Mouse (Mus musculus) embryonic facial prominence, embryonic 12.5 days (tissue): ENCODE measurements around the gene Arhgap23. TPM values are rescaled to one million over a fixed set of nuclear protein-coding genes. Genes with fewer than 3 reads are reported as not detected.

ENCODE experiments used
- ATAC-seq: fragments of 200-750 bp; cut with Nextera tagmentation; 2 replicates; pipeline ENCODE4 v1.8.0; 2017; ENCODE audit not compliant: insufficient number of reproducible peaks, insufficient read depth, low FRiP score, low TSS enrichment
- H3K27ac ChIP-seq: fragments of 300-500 bp; sonication (generic); 2 replicates; pipeline ENCODE4 v1.5.1; 2016; ENCODE audit warnings: mild to moderate bottlenecking
- H3K27me3 ChIP-seq: fragments of 300-500 bp; sonication (generic); 2 replicates; pipeline ENCODE4 v1.6.1; 2016; ENCODE audit warnings: mild to moderate bottlenecking, moderate library complexity
- H3K36me3 ChIP-seq: fragments of 300-500 bp; sonication (generic); 2 replicates; pipeline ENCODE4 v1.6.1; 2016; ENCODE audit warnings: mild to moderate bottlenecking
- H3K4me1 ChIP-seq: fragments of 300-500 bp; sonication (generic); 2 replicates; pipeline ENCODE4 v1.6.1; 2016
- H3K4me2 ChIP-seq: fragments of 300-500 bp; sonication (generic); replicated peaks from 2 replicates; pipeline ENCODE4 v1.6.1; 2016; ENCODE audit warnings: mild to moderate bottlenecking, moderate library complexity
- H3K4me3 ChIP-seq: fragments of 300-500 bp; sonication (generic); 2 replicates; pipeline ENCODE4 v1.5.1; 2016; ENCODE audit warnings: mild to moderate bottlenecking
- H3K9ac ChIP-seq: fragments of 300-500 bp; sonication (generic); 2 replicates; pipeline ENCODE4 v1.6.1; 2016; ENCODE audit warnings: mild to moderate bottlenecking, moderate library complexity
- H3K9me3 ChIP-seq: fragments of 300-500 bp; sonication (generic); 2 replicates; pipeline ENCODE4 v1.6.1; 2016; ENCODE audit warnings: mild to moderate bottlenecking, moderate library complexity
- WGBS: fragments of 180-500 bp; shearing (Covaris S2); methylation state at CpG from one replicate; pipeline ENCODE4 v1.1.7; 2016; 5-methylcytosine and 5-hydroxymethylcytosine counted together
- polyA plus RNA-seq: library from polyadenylated mRNA; unstranded; fragments of >200 nt; fragmentation: Nextera tagmentation; extraction: Ambion mirVana; gene quantifications from 2 replicates; pipeline ENCODE4 v1.2.1, GENCODE M21; 2016

Arhgap23 gene
- polyA plus RNA-seq, 1 experiment from 2014 or later: 10.1 TPM

- H3K4me2 ChIP-seq: peak within 1 kb of the TSS; percentile 59
Measured at GRCm38 (mm10) chr11:97499865-97500719, 84.8 kb downstream of the Arhgap23 start, which contains the start of gene 4933428G20Rik. 4933428G20Rik (minus strand) TSS chr11:97500340.

GRCm38 (mm10) chr11:97500720-97501448 is 85.6 kb downstream of the Arhgap23 start:
- Histone ChIP-seq H3K27ac (no peak overlapping the region), H3K27me3 (peaks cover 50% of the 10 kb centered on the region), H3K36me3 (peaks cover 16% of the 10 kb centered on the region), H3K9ac (peak overlapping the region; percentile 31; the same call in 1 of the 2 replicates), H3K9me3 (no peaks in the 10 kb centered on the region), H3K4me3 (peak overlapping the region; percentile 34), H3K4me1 (peaks cover 13% of the 10 kb centered on the region), H3K4me2 (peak overlapping the region; percentile 59)
- 10% methylated on average over 51 of the region's 51 CpGs for WGBS
- 0 out of 2 replicates have a peak, but pooled peaks have one; percentile 23 for ATAC-seq

More at GRCm38 (mm10) chr11:97499865-97500719, 84.8 kb downstream of the Arhgap23 start, which contains the start of gene 4933428G20Rik:
- peaks cover 20% of the 10 kb centered on the region for H3K36me3 ChIP-seq
- 0 out of 2 replicates have a peak, but pooled peaks have one; percentile 36 for ATAC-seq
- peak within 1 kb of the TSS; percentile 34 for H3K4me3 ChIP-seq
- H3K27ac ChIP-seq: no peak within 1 kb of the TSS
- 11% methylated on average over 77 of the region's 88 CpGs for WGBS
- peak within 1 kb of the TSS; percentile 31 for H3K9ac ChIP-seq
- peaks cover 50% of the 10 kb centered on the region for H3K27me3 ChIP-seq
- H3K9me3 ChIP-seq: no peaks in the 10 kb centered on the region
- H3K4me1 ChIP-seq: peaks cover 13% of the 10 kb centered on the region

GRCm38 (mm10) chr11:97502383-97502782 is 87.0 kb downstream of the Arhgap23 start:
- H3K9ac ChIP-seq: no peak overlapping the region
- ATAC-seq: peak; percentile 26; the same call in 1 of the 2 replicates
- H3K27me3 ChIP-seq: peaks cover 46% of the 10 kb centered on the region
- H3K9me3 ChIP-seq: no peaks in the 10 kb centered on the region
- no peak overlapping the region for H3K4me2 ChIP-seq
- 39% methylated on average over 9 of the region's 9 CpGs for WGBS
- peaks cover 10% of the 10 kb centered on the region for H3K36me3 ChIP-seq
- H3K4me3 ChIP-seq: no peak overlapping the region
- H3K27ac ChIP-seq: no peak overlapping the region
- H3K4me1 ChIP-seq: peaks cover 13% of the 10 kb centered on the region

GRCm38 (mm10) chr11:97502846-97503245 is 87.5 kb downstream of the Arhgap23 start:
- Histone ChIP-seq H3K4me1 (peaks cover 13% of the 10 kb centered on the region), H3K9me3 (no peaks in the 10 kb centered on the region), H3K27ac (no peak overlapping the region), H3K4me3 (no peak overlapping the region), H3K27me3 (peaks cover 42% of the 10 kb centered on the region), H3K4me2 (no peak overlapping the region), H3K9ac (no peak overlapping the region), H3K36me3 (peaks cover 6% of the 10 kb centered on the region; the same call in 1 of the 2 replicates)
- no peak for ATAC-seq
- 73% methylated on average over 4 of the region's 4 CpGs for WGBS

- Histone ChIP-seq H3K4me1 (peaks cover 14% of the 10 kb centered on the region), H3K9me3 (no peaks in the 10 kb centered on the region), H3K4me3 (no peak overlapping the region), H3K36me3 (0 out of 2 replicates have a peak, but pooled peaks cover 3% of the 10 kb centered on the region), H3K27ac (no peak overlapping the region), H3K27me3 (peaks cover 18% of the 10 kb centered on the region), H3K9ac (no peak overlapping the region), H3K4me2 (no peak overlapping the region)
- 85% methylated on average over 4 of the region's 4 CpGs for WGBS
- ATAC-seq: no peak
Measured at GRCm38 (mm10) chr11:97505784-97506183, 90.5 kb downstream of the Arhgap23 start.

DNA sequence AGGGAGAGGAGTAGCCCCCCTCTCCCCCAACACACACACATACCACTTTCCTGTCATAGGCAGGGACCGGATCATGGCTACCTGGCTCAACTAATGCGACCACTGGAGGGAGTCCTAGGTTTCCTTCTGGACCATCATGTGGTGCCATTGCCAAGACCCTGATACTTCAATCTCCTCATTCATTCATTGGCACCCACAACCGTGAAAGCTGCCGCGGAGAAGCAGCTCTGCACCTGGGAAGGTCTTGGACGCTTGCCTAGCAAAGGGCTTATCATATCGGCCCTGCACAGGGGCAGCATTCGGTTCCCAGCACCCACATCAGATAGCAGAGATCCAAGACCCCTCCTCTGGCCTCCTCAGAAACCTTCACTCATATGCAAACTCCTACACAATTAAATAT is 91.0 kb downstream of the Arhgap23 start:
- H3K9ac ChIP-seq: no peak overlapping the region
- peaks cover 11% of the 10 kb centered on the region; the same call in 1 of the 2 replicates for H3K4me1 ChIP-seq
- H3K9me3 ChIP-seq: no peaks in the 10 kb centered on the region
- H3K27ac ChIP-seq: no peak overlapping the region
- H3K4me3 ChIP-seq: no peak overlapping the region
- H3K36me3 ChIP-seq: no peaks in the 10 kb centered on the region
- no peak overlapping the region for H3K4me2 ChIP-seq
- H3K27me3 ChIP-seq: peaks cover 13% of the 10 kb centered on the region
- ATAC-seq: no peak
- WGBS: 55% methylated on average over 8 of the region's 8 CpGs

GRCm38 (mm10) chr11:97508198-97508597 is 92.9 kb downstream of the Arhgap23 start:
- Histone ChIP-seq H3K4me1 (0 out of 2 replicates have a peak, but pooled peaks cover 11% of the 10 kb centered on the region), H3K9ac (no peak overlapping the region), H3K36me3 (no peaks in the 10 kb centered on the region), H3K27ac (no peak overlapping the region), H3K4me2 (no peak overlapping the region), H3K9me3 (no peaks in the 10 kb centered on the region), H3K27me3 (peaks cover 6% of the 10 kb centered on the region; the same call in 1 of the 2 replicates), H3K4me3 (no peak overlapping the region)
- 66% methylated on average over 3 of the region's 3 CpGs for WGBS
- no peak for ATAC-seq

GRCm38 (mm10) chr11:97509058-97509457 is 93.7 kb downstream of the Arhgap23 start:
- Histone ChIP-seq H3K36me3 (no peaks in the 10 kb centered on the region), H3K27me3 (peaks cover 6% of the 10 kb centered on the region; the same call in 1 of the 2 replicates), H3K9me3 (no peaks in the 10 kb centered on the region), H3K4me3 (no peak overlapping the region), H3K9ac (no peak overlapping the region), H3K4me2 (no peak overlapping the region), H3K27ac (no peak overlapping the region), H3K4me1 (0 out of 2 replicates have a peak, but pooled peaks cover 11% of the 10 kb centered on the region)
- 56% methylated on average over 5 of the region's 5 CpGs for WGBS
- no peak for ATAC-seq

- no peak overlapping the region for H3K4me2 ChIP-seq
- peaks cover 6% of the 10 kb centered on the region; the same call in 1 of the 2 replicates for H3K27me3 ChIP-seq
- H3K4me3 ChIP-seq: no peak overlapping the region
- no peak overlapping the region for H3K27ac ChIP-seq
- H3K36me3 ChIP-seq: no peaks in the 10 kb centered on the region
- no peaks in the 10 kb centered on the region for H3K9me3 ChIP-seq
- 0 out of 2 replicates have a peak, but pooled peaks cover 11% of the 10 kb centered on the region for H3K4me1 ChIP-seq
- 66% methylated on average over 24 of the region's 24 CpGs for WGBS
- no peak overlapping the region for H3K9ac ChIP-seq
- ATAC-seq: no peak
Measured at GRCm38 (mm10) chr11:97509715-97510485, 94.6 kb downstream of the Arhgap23 start.

- H3K27ac ChIP-seq: no peak overlapping the region
Measured at GRCm38 (mm10) chr11:97510966-97511660, 95.8 kb downstream of the Arhgap23 start.

More at GRCm38 (mm10) chr11:97510966-97511660, 95.8 kb downstream of the Arhgap23 start:
- Histone ChIP-seq H3K27me3 (peaks cover 6% of the 10 kb centered on the region; the same call in 1 of the 2 replicates), H3K4me1 (0 out of 2 replicates have a peak, but pooled peaks cover 11% of the 10 kb centered on the region), H3K4me3 (no peak overlapping the region), H3K36me3 (no peaks in the 10 kb centered on the region), H3K4me2 (no peak overlapping the region), H3K9ac (no peak overlapping the region), H3K9me3 (no peaks in the 10 kb centered on the region)
- ATAC-seq: no peak
- 27% methylated on average over 10 of the region's 10 CpGs for WGBS
